Mouse (Mus musculus): ENCODE measurements around the gene Zmynd8.
A peak's percentile ranks its signal among the peaks of the same experiment; 100 is the strongest.

The Zmynd8 gene

GRCm38 (mm10) chr2:165791657-165792056, 107.2 kb downstream of the Zmynd8 start:
- peak; percentile 56 for DNase-seq

- DNase-seq: no peak
Observed at GRCm38 (mm10) chr2:165791026-165791425, 107.8 kb downstream of the Zmynd8 start.

GRCm38 (mm10) chr2:165789667-165790066, 109.1 kb downstream of the Zmynd8 start:
- no peak for DNase-seq

- no peak for DNase-seq
Observed at GRCm38 (mm10) chr2:165788796-165789195, 110.0 kb downstream of the Zmynd8 start.

GRCm38 (mm10) chr2:165788005-165788404, 110.8 kb downstream of the Zmynd8 start:
- DNase-seq: peak; percentile 96

GRCm38 (mm10) chr2:165786467-165786866, 112.3 kb downstream of the Zmynd8 start:
- DNase-seq: no peak

- no peak for DNase-seq
Observed at GRCm38 (mm10) chr2:165785312-165786036, 113.3 kb downstream of the Zmynd8 start.

- peak; percentile 85 for DNase-seq
Observed at GRCm38 (mm10) chr2:165782324-165782723, 116.5 kb downstream of the Zmynd8 start.

- DNase-seq: peak; percentile 81
Observed at GRCm38 (mm10) chr2:165778927-165779326, 119.9 kb downstream of the Zmynd8 start.

- no peak for DNase-seq
Observed at GRCm38 (mm10) chr2:165769375-165769948, 129.4 kb downstream of the Zmynd8 start.

GRCm38 (mm10) chr2:165768805-165769358, 129.9 kb downstream of the Zmynd8 start:
- DNase-seq: no peak

- no peak for DNase-seq
Observed at GRCm38 (mm10) chr2:165759421-165759985, 139.3 kb downstream of the Zmynd8 start.

- DNase-seq: peak; percentile 29
Observed at GRCm38 (mm10) chr2:165758534-165758933, 140.3 kb downstream of the Zmynd8 start.

- DNase-seq: no peak
Observed at GRCm38 (mm10) chr2:165757799-165758198, 141.0 kb downstream of the Zmynd8 start.

GRCm38 (mm10) chr2:165752704-165753103, 146.1 kb downstream of the Zmynd8 start:
- no peak for DNase-seq

- no peak for DNase-seq
Observed at GRCm38 (mm10) chr2:165751068-165751467, 147.7 kb downstream of the Zmynd8 start.

- DNase-seq: no peak
Observed at GRCm38 (mm10) chr2:165748426-165748825, 150.4 kb downstream of the Zmynd8 start.

GRCm38 (mm10) chr2:165747975-165748374, 150.8 kb downstream of the Zmynd8 start:
- no peak for DNase-seq

GRCm38 (mm10) chr2:165745306-165746098, 153.3 kb downstream of the Zmynd8 start:
- no peak for DNase-seq

- no peak for DNase-seq
Observed at GRCm38 (mm10) chr2:165742210-165742786, 156.5 kb downstream of the Zmynd8 start.

- DNase-seq: no peak
Observed at GRCm38 (mm10) chr2:165741526-165742050, 157.2 kb downstream of the Zmynd8 start.

GRCm38 (mm10) chr2:165740982-165741381, 157.8 kb downstream of the Zmynd8 start:
- DNase-seq: no peak
